Mouse (Mus musculus) embryonic facial prominence, embryonic 11.5 days (tissue): ENCODE results near the gene Ifit3b. TPM values are rescaled to one million over a fixed set of nuclear protein-coding genes. Genes with fewer than 3 reads are reported as not detected.
A peak's percentile ranks its signal among the peaks of the same experiment; 100 is the strongest.

ENCODE experiments used
- ATAC-seq: fragments of 200-750 bp; cut with Nextera tagmentation; replicated peaks from 2 replicates; pipeline ENCODE4 v1.8.0; 2017; ENCODE audit warnings: low read depth; ENCODE audit not compliant: insufficient number of reproducible peaks, low FRiP score, low TSS enrichment
- DNase-seq: peaks from one replicate; pipeline ENCODE4 v3.0.0-alpha.2; 2015; ENCODE audit warnings: low spot score
- H3K27ac ChIP-seq: fragments of 300-500 bp; sonication (generic); replicated peaks from 2 replicates; pipeline ENCODE4 v1.5.1; 2014; ENCODE audit warnings: mild to moderate bottlenecking, low read depth, low read length, control low read depth
- H3K27me3 ChIP-seq: fragments of 300-500 bp; sonication (generic); 2 replicates; pipeline ENCODE4 v1.6.1; 2014; ENCODE audit warnings: mild to moderate bottlenecking, low read length, moderate library complexity, mixed read lengths; ENCODE audit not compliant: control insufficient read depth, insufficient read depth
- H3K36me3 ChIP-seq: fragments of 300-500 bp; sonication (generic); replicated peaks from 2 replicates; pipeline ENCODE4 v1.6.1; 2014; ENCODE audit warnings: low read depth, mild to moderate bottlenecking, low read length, moderate library complexity, mixed read lengths; ENCODE audit not compliant: control insufficient read depth, insufficient read depth
- H3K4me1 ChIP-seq: fragments of 300-500 bp; sonication (generic); 2 replicates; pipeline ENCODE4 v1.6.1; 2014; ENCODE audit warnings: low read length, mixed read lengths; ENCODE audit not compliant: control insufficient read depth, insufficient read depth
- H3K4me2 ChIP-seq: fragments of 300-500 bp; sonication (generic); 2 replicates; pipeline ENCODE4 v1.6.1; 2014; ENCODE audit warnings: low read depth, mild to moderate bottlenecking, control low read depth, low read length, moderate library complexity
- H3K4me3 ChIP-seq: fragments of 300-500 bp; sonication (generic); 2 replicates; pipeline ENCODE4 v1.5.1; 2014; ENCODE audit warnings: low read depth, low read length, control low read depth
- H3K9ac ChIP-seq: fragments of 300-500 bp; sonication (generic); replicated peaks from 2 replicates; pipeline ENCODE4 v1.6.1; 2014; ENCODE audit warnings: mild to moderate bottlenecking, control low read depth, low read length
- H3K9me3 ChIP-seq: fragments of 300-500 bp; sonication (generic); replicated peaks from 2 replicates; pipeline ENCODE4 v1.6.1; 2016; ENCODE audit warnings: mild to moderate bottlenecking, low read length, inconsistent platforms, mixed read lengths; ENCODE audit not compliant: control insufficient read depth
- WGBS: fragments of 180-500 bp; shearing (Covaris S2); extraction: QIAGEN DNeasy Blood & Tissue Kit; methylation state at CpG from one replicate; pipeline ENCODE4 v1.1.7; 2014; 5-methylcytosine and 5-hydroxymethylcytosine counted together
- polyA plus RNA-seq: library from polyadenylated mRNA; unstranded; fragments of >200 nt; fragmentation: Nextera tagmentation; extraction: Ambion mirVana; gene quantifications from 2 replicates; pipeline ENCODE4 v1.2.1, GENCODE M21; 2014

Gene Ifit3b
- polyA plus RNA-seq, 1 experiment from 2014 or later, result not detected

- Histone ChIP-seq H3K4me3 (no peak overlapping the region), H3K9ac (no peak overlapping the region), H3K27me3 (no peaks in the 10 kb centered on the region), H3K9me3 (no peaks in the 10 kb centered on the region), H3K36me3 (no peaks in the 10 kb centered on the region), H3K4me2 (no peak overlapping the region), H3K4me1 (no peaks in the 10 kb centered on the region), H3K27ac (no peak overlapping the region)
- no peak for DNase-seq
- WGBS, result 96% methylated on average over 5 of the region's 5 CpGs
- ATAC-seq, result no peak
These were observed 13.1 kb downstream of the Ifit3b start for GRCm38 (mm10) chr19:34620871-34621270.

GRCm38 (mm10) chr19:34623781-34624180 lies 16.0 kb downstream of the Ifit3b start:
- WGBS, result 93% methylated on average over 6 of the region's 6 CpGs
- Histone ChIP-seq H3K27me3 (no peaks in the 10 kb centered on the region), H3K27ac (no peak overlapping the region), H3K9me3 (no peaks in the 10 kb centered on the region), H3K4me2 (no peak overlapping the region), H3K36me3 (no peaks in the 10 kb centered on the region), H3K4me1 (no peaks in the 10 kb centered on the region), H3K4me3 (no peak overlapping the region), H3K9ac (no peak overlapping the region)
- DNase-seq (no peak), ATAC-seq (no peak)

GRCm38 (mm10) chr19:34624663-34625062 lies 16.9 kb downstream of the Ifit3b start:
- Histone ChIP-seq H3K9me3 (no peaks in the 10 kb centered on the region), H3K27me3 (no peaks in the 10 kb centered on the region), H3K9ac (no peak overlapping the region), H3K4me1 (no peaks in the 10 kb centered on the region), H3K27ac (no peak overlapping the region), H3K4me2 (no peak overlapping the region), H3K4me3 (no peak overlapping the region), H3K36me3 (no peaks in the 10 kb centered on the region)
- WGBS, result 70% methylated on average over 4 of the region's 4 CpGs
- DNase-seq (no peak), ATAC-seq (no peak)

- Histone ChIP-seq H3K9ac (no peak overlapping the region), H3K4me2 (no peak overlapping the region), H3K4me3 (no peak overlapping the region), H3K4me1 (no peaks in the 10 kb centered on the region), H3K27me3 (no peaks in the 10 kb centered on the region), H3K27ac (no peak overlapping the region), H3K36me3 (no peaks in the 10 kb centered on the region), H3K9me3 (no peaks in the 10 kb centered on the region)
- DNase-seq (no peak), ATAC-seq (no peak)
- 72% methylated on average over 2 of the region's 2 CpGs for WGBS
These were observed 19.7 kb downstream of the Ifit3b start for GRCm38 (mm10) chr19:34627496-34627895.

- no peak for ATAC-seq
- no peaks in the 10 kb centered on the region for H3K4me1 ChIP-seq
- no peaks in the 10 kb centered on the region for H3K36me3 ChIP-seq
- no peaks in the 10 kb centered on the region for H3K9me3 ChIP-seq
- H3K9ac ChIP-seq, result no peak overlapping the region
- H3K4me3 ChIP-seq, result no peak overlapping the region
- no peak overlapping the region for H3K4me2 ChIP-seq
- no peaks in the 10 kb centered on the region for H3K27me3 ChIP-seq
- no peak overlapping the region for H3K27ac ChIP-seq
- DNase-seq, result no peak
These were observed 23.7 kb downstream of the Ifit3b start for GRCm38 (mm10) chr19:34631487-34631886.

- Histone ChIP-seq H3K27ac (no peak overlapping the region), H3K4me2 (no peak overlapping the region), H3K27me3 (no peaks in the 10 kb centered on the region), H3K4me1 (no peaks in the 10 kb centered on the region), H3K36me3 (no peaks in the 10 kb centered on the region), H3K4me3 (no peak overlapping the region), H3K9me3 (no peaks in the 10 kb centered on the region), H3K9ac (no peak overlapping the region)
- ATAC-seq (no peak), DNase-seq (no peak)
- WGBS, result 82% methylated on average over 2 of the region's 2 CpGs
These were observed 25.7 kb downstream of the Ifit3b start for GRCm38 (mm10) chr19:34633484-34633883.

GRCm38 (mm10) chr19:34636933-34637557 lies 29.3 kb downstream of the Ifit3b start:
- no peaks in the 10 kb centered on the region for H3K36me3 ChIP-seq
- H3K27ac ChIP-seq, result no peak overlapping the region
- no peaks in the 10 kb centered on the region for H3K4me1 ChIP-seq
- no peaks in the 10 kb centered on the region for H3K27me3 ChIP-seq
- no peak overlapping the region for H3K9ac ChIP-seq
- DNase-seq (peak; percentile 75), ATAC-seq (no peak)
- 21% methylated on average over 3 of the region's 3 CpGs for WGBS
- H3K9me3 ChIP-seq, result no peaks in the 10 kb centered on the region
- H3K4me2 ChIP-seq, result no peak overlapping the region
- no peak overlapping the region for H3K4me3 ChIP-seq

GRCm38 (mm10) chr19:34640623-34641022 lies 32.9 kb downstream of the Ifit3b start, which contains the start of the genes Ifit1bl2 and Ifit1:
Ifit1bl2 (minus strand) TSS chr19:34640743.
Ifit1 (plus strand) TSS chr19:34640871.
- H3K9me3 ChIP-seq, result no peaks in the 10 kb centered on the region
- ATAC-seq (no peak), DNase-seq (no peak)
- H3K27ac ChIP-seq, result no peak within 1 kb of the TSS
- no peaks in the 10 kb centered on the region for H3K27me3 ChIP-seq
- H3K4me2 ChIP-seq, result no peak within 1 kb of the TSS
- no peaks in the 10 kb centered on the region for H3K4me1 ChIP-seq
- WGBS, result 46% methylated on average over 4 of the region's 4 CpGs
- no peak within 1 kb of the TSS for H3K4me3 ChIP-seq
- no peak within 1 kb of the TSS for H3K9ac ChIP-seq
- H3K36me3 ChIP-seq, result no peaks in the 10 kb centered on the region
